Mouse (Mus musculus) brown adipose tissue, adult 24 weeks (tissue): ENCODE data around the gene Ifitm3. TPM values are rescaled to one million over a fixed set of nuclear protein-coding genes. Genes with fewer than 3 reads are reported as not detected.
"Not testable (repeated sequence)": the region's sequence is repeated elsewhere in the genome, so short reads cannot be mapped to it uniquely, and the experiment has no call there.

Experiments
- H3K27ac ChIP-seq: fragments of 200-500 bp; replicated peaks from 2 replicates; pipeline ENCODE4 v1.5.1; 2012; ENCODE audit warnings: low read depth, mild to moderate bottlenecking, low read length
- H3K4me1 ChIP-seq: fragments of 200-500 bp; 2 replicates; pipeline ENCODE4 v1.6.1; 2012; ENCODE audit warnings: low read length, mixed read lengths; ENCODE audit not compliant: control insufficient read depth, insufficient read depth, insufficient read length
- H3K4me3 ChIP-seq: fragments of 200-500 bp; 2 replicates; pipeline ENCODE4 v1.5.1; 2012; ENCODE audit warnings: low read depth, mild to moderate bottlenecking, low read length, moderate library complexity; ENCODE audit not compliant: insufficient read depth
- polyA plus RNA-seq: library from polyadenylated mRNA; stranded (reverse); fragments of >200 nt; gene quantifications from 2 replicates; pipeline ENCODE4 v1.2.4, GENCODE M21; 2012; ENCODE audit not compliant: missing spikeins, insufficient read depth, insufficient read length

The Ifitm3 gene
- polyA plus RNA-seq, 1 experiment, result 117 TPM

GRCm38 (mm10) chr7:140991117-140991689, 19.4 kb downstream of the Ifitm3 start:
- Histone ChIP-seq H3K27ac (no peak overlapping the region), H3K4me3 (no peak overlapping the region), H3K4me1 (no peaks in the 10 kb centered on the region)

- Histone ChIP-seq H3K27ac (no peak overlapping the region), H3K4me1 (no peaks in the 10 kb centered on the region), H3K4me3 (no peak overlapping the region)
Observed at GRCm38 (mm10) chr7:140990622-140991021, 19.9 kb downstream of the Ifitm3 start.

GRCm38 (mm10) chr7:140990185-140990584, 20.4 kb downstream of the Ifitm3 start:
- Histone ChIP-seq H3K4me3 (no peak overlapping the region), H3K27ac (no peak overlapping the region), H3K4me1 (no peaks in the 10 kb centered on the region)

- H3K27ac ChIP-seq, result no peak overlapping the region
- H3K4me1 ChIP-seq, result no peaks in the 10 kb centered on the region
- H3K4me3 ChIP-seq, result no peak overlapping the region
Observed at GRCm38 (mm10) chr7:140989022-140989421, 21.5 kb downstream of the Ifitm3 start.

DNA sequence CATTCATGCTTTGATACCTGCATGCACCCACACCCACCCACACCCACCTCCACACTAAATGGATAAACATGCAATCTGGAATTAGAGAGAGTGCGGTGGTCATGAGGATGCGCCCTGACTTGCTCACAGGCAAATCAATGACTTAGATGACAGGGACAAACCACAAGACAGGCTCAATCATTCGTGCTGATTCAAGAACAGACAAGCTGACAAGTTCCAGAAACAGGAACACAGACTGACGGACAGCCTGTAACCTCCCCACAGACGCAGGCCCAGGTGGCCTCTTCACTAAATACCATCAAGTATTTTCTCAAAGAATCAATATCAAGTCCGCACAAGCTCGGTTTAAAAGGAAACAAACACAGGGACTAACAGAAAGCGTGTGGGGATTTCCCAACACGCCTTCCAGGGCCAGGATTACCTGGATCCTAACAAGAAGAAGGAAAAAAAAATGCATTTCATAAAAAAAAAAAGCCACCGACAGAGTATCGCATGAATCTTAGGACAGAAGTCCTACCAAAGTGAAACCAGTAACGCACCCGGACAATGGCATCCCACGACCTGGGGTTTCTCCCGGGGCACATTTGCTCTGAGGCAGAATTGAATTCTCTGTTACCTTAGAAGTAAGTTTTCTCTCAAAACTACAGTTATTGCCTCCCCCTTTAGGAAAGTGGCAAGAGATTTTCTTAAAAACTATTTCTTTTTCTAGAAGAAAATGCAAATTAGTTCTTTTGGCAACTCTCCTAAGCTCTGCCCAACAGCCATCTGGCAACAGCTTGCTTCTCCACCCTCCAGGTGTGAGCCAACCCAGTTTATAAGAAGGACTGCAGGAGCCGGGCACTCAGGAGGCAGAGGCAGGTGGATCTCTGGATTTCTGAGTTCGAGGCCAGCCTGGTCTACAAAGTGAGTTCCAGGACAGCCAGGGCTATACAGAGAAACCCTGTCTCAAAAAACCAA, 23.1 kb downstream of the Ifitm3 start:
- H3K27ac ChIP-seq, result no peak overlapping the region
- no peaks in the 10 kb centered on the region for H3K4me1 ChIP-seq
- H3K4me3 ChIP-seq, result no peak overlapping the region

GRCm38 (mm10) chr7:140982971-140983370, 27.6 kb downstream of the Ifitm3 start:
- Histone ChIP-seq H3K4me3 (no peak overlapping the region), H3K27ac (no peak overlapping the region)

DNA sequence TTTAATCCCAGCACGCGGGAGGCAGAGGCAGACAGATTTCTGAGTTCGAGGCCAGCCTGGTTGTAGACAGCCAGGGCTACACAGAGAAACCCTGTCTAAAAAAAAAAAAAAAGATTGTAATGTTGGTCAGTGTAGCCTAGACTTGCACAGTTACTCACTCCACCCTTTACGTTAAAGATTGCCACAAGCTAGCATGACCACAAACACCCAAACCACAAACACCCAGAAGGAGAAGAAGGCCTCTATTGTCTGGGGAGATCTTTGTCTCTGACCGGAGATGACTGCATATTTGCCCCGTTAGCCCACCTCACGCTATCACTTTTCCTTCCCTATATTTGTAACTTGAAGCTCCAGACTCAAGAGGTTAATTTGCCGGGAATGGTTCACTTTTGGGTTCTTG, 28.9 kb downstream of the Ifitm3 start:
- Histone ChIP-seq H3K27ac (no peak overlapping the region), H3K4me1 (no peaks in the 10 kb centered on the region), H3K4me3 (no peak overlapping the region)

More at GRCm38 (mm10) chr7:140982971-140983370, 27.6 kb downstream of the Ifitm3 start:
- H3K4me1 ChIP-seq, result no peaks in the 10 kb centered on the region

GRCm38 (mm10) chr7:140976720-140977119, 33.9 kb downstream of the Ifitm3 start:
- H3K27ac ChIP-seq, H3K4me1 ChIP-seq, H3K4me3 ChIP-seq: not testable (repeated sequence)

GRCm38 (mm10) chr7:140975465-140975864, 35.1 kb downstream of the Ifitm3 start:
- peaks cover 10% of the 10 kb centered on the region for H3K4me1 ChIP-seq
- no peak overlapping the region for H3K4me3 ChIP-seq
- H3K27ac ChIP-seq, result no peak overlapping the region

DNA sequence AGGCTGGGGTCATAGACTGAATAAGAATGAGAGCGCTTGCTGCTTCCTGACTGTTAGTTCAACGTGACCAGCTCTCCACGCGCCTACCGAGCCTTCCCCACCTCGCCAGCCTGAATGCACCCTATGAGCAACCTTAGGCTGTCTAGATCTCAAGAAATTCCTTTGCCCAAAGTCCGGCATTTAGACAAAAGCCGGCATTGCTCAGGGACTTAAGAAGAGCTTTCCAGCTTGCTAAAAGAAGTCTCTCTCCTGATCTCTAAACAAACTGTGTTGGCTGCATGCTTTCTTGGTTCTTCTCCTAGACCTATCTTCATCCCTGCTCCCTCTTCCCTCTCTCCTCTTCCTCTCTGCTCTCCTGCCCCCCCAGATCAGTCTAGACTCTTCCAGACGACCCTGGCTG, 35.6 kb downstream of the Ifitm3 start:
- Histone ChIP-seq H3K4me1 (peaks cover 10% of the 10 kb centered on the region), H3K27ac (no peak overlapping the region), H3K4me3 (no peak overlapping the region)

DNA sequence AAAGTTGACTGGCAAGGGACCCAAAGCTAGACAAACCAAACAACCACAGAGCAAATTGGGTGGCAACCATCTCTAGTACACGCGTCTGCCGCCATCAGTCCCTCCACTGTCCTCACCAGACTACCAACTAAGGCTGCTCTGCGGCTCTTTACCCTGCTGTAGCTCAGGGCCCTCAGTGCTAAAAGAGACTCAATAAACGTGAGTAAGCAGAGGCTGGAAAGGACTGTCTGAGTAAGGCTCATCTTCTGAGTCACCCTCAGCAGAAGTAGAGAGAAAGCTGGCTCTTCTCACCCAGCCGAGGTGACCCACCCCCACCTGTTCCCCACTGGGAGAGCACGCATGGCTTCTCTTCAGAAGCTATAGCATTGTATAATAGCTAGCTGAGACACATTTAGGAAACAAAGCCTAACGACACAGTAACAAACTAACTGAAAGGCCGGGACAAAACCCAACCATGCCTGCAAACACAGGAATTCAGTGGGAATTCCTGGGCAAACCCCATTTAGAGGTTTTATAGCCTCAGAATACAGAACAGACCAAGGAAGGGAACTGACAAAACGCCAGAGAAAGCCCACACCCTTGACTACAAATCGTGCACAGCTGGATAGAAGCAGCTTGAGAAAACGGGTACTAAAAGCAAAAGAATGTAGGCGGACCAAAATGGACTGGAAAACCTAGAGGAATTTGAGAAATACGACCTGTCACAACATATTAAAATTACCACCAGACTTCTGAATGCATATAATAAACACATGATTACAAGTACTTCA, 37.0 kb downstream of the Ifitm3 start:
- Histone ChIP-seq H3K27ac (no peak overlapping the region), H3K4me1 (peaks cover 10% of the 10 kb centered on the region), H3K4me3 (no peak overlapping the region)

GRCm38 (mm10) chr7:140971479-140972171, 38.9 kb downstream of the Ifitm3 start:
- Histone ChIP-seq H3K27ac (peak overlapping the region; percentile 72), H3K4me3 (no peak overlapping the region), H3K4me1 (peaks cover 10% of the 10 kb centered on the region)

DNA sequence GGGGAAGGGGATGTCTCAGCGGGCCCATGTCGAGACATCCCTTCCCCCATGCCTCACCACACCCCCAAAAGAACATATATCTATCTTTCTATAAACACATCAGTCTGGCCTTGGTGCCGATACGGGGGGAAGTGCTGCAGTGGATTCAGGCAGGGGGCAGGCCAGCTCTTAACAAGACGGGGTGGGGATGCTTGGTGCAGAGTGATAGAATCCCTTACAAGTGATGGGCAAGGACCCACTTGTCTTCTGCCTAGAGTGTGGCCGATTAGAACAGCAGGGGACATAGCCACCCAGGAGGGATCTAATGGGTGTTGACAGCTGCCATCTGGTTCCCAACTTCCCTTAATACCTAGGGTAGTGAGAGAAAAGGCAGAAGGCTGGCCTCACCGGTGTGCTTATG, 39.6 kb downstream of the Ifitm3 start:
- H3K27ac ChIP-seq, result peak overlapping the region; percentile 72
- H3K4me3 ChIP-seq, result no peak overlapping the region
- H3K4me1 ChIP-seq, result peaks cover 10% of the 10 kb centered on the region

DNA sequence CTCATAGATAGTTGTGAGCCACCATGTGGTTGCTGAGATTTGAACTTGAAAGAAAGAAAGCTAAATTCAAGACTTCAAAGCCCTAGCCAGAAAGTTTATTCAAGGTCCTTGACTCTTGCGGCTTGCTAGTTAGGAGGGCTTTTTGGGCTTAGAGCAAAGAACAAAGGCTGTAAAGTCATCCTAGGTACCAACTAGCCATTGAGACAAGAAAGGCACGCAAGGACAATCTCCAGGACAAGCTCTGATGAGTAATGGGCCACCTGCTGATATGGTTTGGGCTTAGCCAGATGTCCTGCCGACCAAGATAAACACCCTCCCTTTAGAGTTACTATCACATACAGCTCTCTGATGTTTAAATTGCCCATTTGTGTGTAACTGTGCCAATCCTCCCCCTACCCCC, 41.9 kb downstream of the Ifitm3 start:
- not testable (repeated sequence) for H3K27ac ChIP-seq, H3K4me3 ChIP-seq, H3K4me1 ChIP-seq
